Mouse (Mus musculus): ENCODE measurements around the gene Dmac2. TPM values are rescaled to one million over a fixed set of nuclear protein-coding genes. Genes with fewer than 3 reads are reported as not detected.

Gene Dmac2
- polyA plus RNA-seq, 1 experiment: 74.8 TPM

- TF ChIP-seq POLR2A (IDR thresholded peaks at IDR 0.05; ENCODE audit: low read depth, low read length) (no peak), CTCF (IDR thresholded peaks at IDR 0.05; ENCODE audit: extremely low read depth, insufficient read length, insufficient replicate concordance, low read depth, low read length) (no peak)
- no peak overlapping the region for H3K4me3 ChIP-seq (ENCODE audit: low read depth, low read length)
- H3K27ac ChIP-seq (ENCODE audit: insufficient read depth, low read depth, low read length): no peak overlapping the region
- H3K27me3 ChIP-seq (ENCODE audit: control insufficient read depth, insufficient read depth, low read length): no peaks in the 10 kb centered on the region
- WGBS: 78% methylated on average over 15 of the region's 15 CpGs
- H3K36me3 ChIP-seq (ENCODE audit: control insufficient read depth, insufficient read depth, low read length): no peaks in the 10 kb centered on the region
- H3K4me1 ChIP-seq (ENCODE audit: control insufficient read depth, insufficient read depth, insufficient read length, low read length): no peaks in the 10 kb centered on the region
These were observed 36.9 kb upstream of the Dmac2 start for GRCm38 (mm10) chr7:25582301-25582810.

GRCm38 (mm10) chr7:25584651-25585050, 34.6 kb upstream of the Dmac2 start:
- Histone ChIP-seq H3K4me3 (ENCODE audit: low read depth, low read length) (no peak overlapping the region), H3K27ac (ENCODE audit: insufficient read depth, low read depth, low read length) (no peak overlapping the region), H3K36me3 (ENCODE audit: control insufficient read depth, insufficient read depth, low read length) (no peaks in the 10 kb centered on the region), H3K4me1 (ENCODE audit: control insufficient read depth, insufficient read depth, insufficient read length, low read length) (no peaks in the 10 kb centered on the region), H3K27me3 (ENCODE audit: control insufficient read depth, insufficient read depth, low read length) (no peaks in the 10 kb centered on the region)
- WGBS: 77% methylated on average over 5 of the region's 5 CpGs
- TF ChIP-seq CTCF (IDR thresholded peaks at IDR 0.05; ENCODE audit: extremely low read depth, insufficient read length, insufficient replicate concordance, low read depth, low read length) (no peak), POLR2A (IDR thresholded peaks at IDR 0.05; ENCODE audit: low read depth, low read length) (no peak)

- Histone ChIP-seq H3K4me3 (ENCODE audit: low read depth, low read length) (no peak overlapping the region), H3K27ac (ENCODE audit: insufficient read depth, low read depth, low read length) (no peak overlapping the region), H3K4me1 (ENCODE audit: control insufficient read depth, insufficient read depth, insufficient read length, low read length) (no peaks in the 10 kb centered on the region), H3K27me3 (ENCODE audit: control insufficient read depth, insufficient read depth, low read length) (no peaks in the 10 kb centered on the region), H3K36me3 (ENCODE audit: control insufficient read depth, insufficient read depth, low read length) (no peaks in the 10 kb centered on the region)
- WGBS: 67% methylated on average over 9 of the region's 9 CpGs
- no peak for TF ChIP-seq CTCF (IDR thresholded peaks at IDR 0.05; ENCODE audit: extremely low read depth, insufficient read length, insufficient replicate concordance, low read depth, low read length)
- no peak for TF ChIP-seq POLR2A (IDR thresholded peaks at IDR 0.05; ENCODE audit: low read depth, low read length)
These were observed 33.6 kb upstream of the Dmac2 start for GRCm38 (mm10) chr7:25585351-25586204.

- TF ChIP-seq CTCF (IDR thresholded peaks at IDR 0.05; ENCODE audit: extremely low read depth, insufficient read length, insufficient replicate concordance, low read depth, low read length): no peak
- no peak for TF ChIP-seq POLR2A (IDR thresholded peaks at IDR 0.05; ENCODE audit: low read depth, low read length)
- no peaks in the 10 kb centered on the region for H3K4me1 ChIP-seq (ENCODE audit: control insufficient read depth, insufficient read depth, insufficient read length, low read length)
- 87% methylated on average over 2 of the region's 2 CpGs for WGBS
These were observed 28.0 kb upstream of the Dmac2 start for GRCm38 (mm10) chr7:25591226-25591625.

GRCm38 (mm10) chr7:25593859-25594258, 25.4 kb upstream of the Dmac2 start:
- TF ChIP-seq POLR2A (IDR thresholded peaks at IDR 0.05; ENCODE audit: low read depth, low read length): no peak
- no peak for TF ChIP-seq CTCF (IDR thresholded peaks at IDR 0.05; ENCODE audit: extremely low read depth, insufficient read length, insufficient replicate concordance, low read depth, low read length)
- Histone ChIP-seq H3K4me1 (ENCODE audit: control insufficient read depth, insufficient read depth, insufficient read length, low read length) (no peaks in the 10 kb centered on the region), H3K4me3 (ENCODE audit: low read depth, low read length) (no peak overlapping the region), H3K27me3 (ENCODE audit: control insufficient read depth, insufficient read depth, low read length) (no peaks in the 10 kb centered on the region), H3K27ac (ENCODE audit: insufficient read depth, low read depth, low read length) (no peak overlapping the region), H3K36me3 (ENCODE audit: control insufficient read depth, insufficient read depth, low read length) (no peaks in the 10 kb centered on the region)
- 59% methylated on average over 3 of the region's 3 CpGs for WGBS

More at GRCm38 (mm10) chr7:25591226-25591625, 28.0 kb upstream of the Dmac2 start:
- Histone ChIP-seq H3K4me3 (ENCODE audit: low read depth, low read length) (no peak overlapping the region), H3K27me3 (ENCODE audit: control insufficient read depth, insufficient read depth, low read length) (no peaks in the 10 kb centered on the region), H3K36me3 (ENCODE audit: control insufficient read depth, insufficient read depth, low read length) (no peaks in the 10 kb centered on the region), H3K27ac (ENCODE audit: insufficient read depth, low read depth, low read length) (no peak overlapping the region)

GRCm38 (mm10) chr7:25599663-25600062, 19.6 kb upstream of the Dmac2 start:
- Histone ChIP-seq H3K4me1 (ENCODE audit: control insufficient read depth, insufficient read depth, insufficient read length, low read length) (no peaks in the 10 kb centered on the region), H3K4me3 (ENCODE audit: low read depth, low read length) (no peak overlapping the region), H3K36me3 (ENCODE audit: control insufficient read depth, insufficient read depth, low read length) (no peaks in the 10 kb centered on the region), H3K27ac (ENCODE audit: insufficient read depth, low read depth, low read length) (no peak overlapping the region), H3K27me3 (ENCODE audit: control insufficient read depth, insufficient read depth, low read length) (no peaks in the 10 kb centered on the region)
- peak; percentile 52; the same call in 1 of the 2 replicates for TF ChIP-seq CTCF (IDR thresholded peaks at IDR 0.05; ENCODE audit: extremely low read depth, insufficient read length, insufficient replicate concordance, low read depth, low read length)
- TF ChIP-seq POLR2A (IDR thresholded peaks at IDR 0.05; ENCODE audit: low read depth, low read length): no peak
- WGBS: 10% methylated on average over 10 of the region's 10 CpGs

GRCm38 (mm10) chr7:25600666-25601065, 18.5 kb upstream of the Dmac2 start:
- no peaks in the 10 kb centered on the region for H3K4me1 ChIP-seq (ENCODE audit: control insufficient read depth, insufficient read depth, insufficient read length, low read length)
- no peak overlapping the region for H3K27ac ChIP-seq (ENCODE audit: insufficient read depth, low read depth, low read length)
- no peaks in the 10 kb centered on the region for H3K27me3 ChIP-seq (ENCODE audit: control insufficient read depth, insufficient read depth, low read length)
- no peak overlapping the region for H3K4me3 ChIP-seq (ENCODE audit: low read depth, low read length)
- H3K36me3 ChIP-seq (ENCODE audit: control insufficient read depth, insufficient read depth, low read length): no peaks in the 10 kb centered on the region
- WGBS: 86% methylated on average over 11 of the region's 11 CpGs
- no peak for TF ChIP-seq CTCF (IDR thresholded peaks at IDR 0.05; ENCODE audit: extremely low read depth, insufficient read length, insufficient replicate concordance, low read depth, low read length)
- no peak for TF ChIP-seq POLR2A (IDR thresholded peaks at IDR 0.05; ENCODE audit: low read depth, low read length)

All from small intestine, adult 2 months (tissue).